Mouse (Mus musculus): Measurements from ENCODE around the gene Ubap1.
A peak's percentile ranks its signal among the peaks of the same experiment; 100 is the strongest.

DNA sequence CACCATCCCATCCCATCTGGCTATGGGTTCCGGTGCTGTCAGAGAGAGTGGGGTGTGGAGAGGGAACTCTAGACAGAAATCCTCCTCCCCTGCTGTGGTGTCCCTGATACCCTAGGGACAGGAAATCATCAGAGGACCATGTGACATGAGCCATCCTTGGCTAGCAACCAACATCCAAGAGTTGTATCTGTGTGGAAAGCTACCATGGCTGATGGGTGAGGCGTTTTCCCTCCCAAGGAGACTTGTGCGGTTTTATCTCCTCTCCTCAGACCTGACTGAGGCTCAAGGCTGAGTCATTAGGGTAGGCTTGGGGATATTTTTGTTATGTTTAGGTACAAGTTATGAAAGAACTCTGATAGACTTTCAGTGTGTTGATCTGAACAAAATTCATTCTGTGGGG is 17.7 kb upstream of the Ubap1 start:
- TF ChIP-seq CTCF (IDR thresholded peaks at IDR 0.05; ENCODE audit: low read depth) (no peak), EP300 (IDR thresholded peaks at IDR 0.05; ENCODE audit: low read depth) (peak; percentile 92)

All from liver, embryonic 14.5 days (tissue).